Mouse (Mus musculus) cerebellum, adult 18-20 months (tissue): Measurements from ENCODE around the gene Pde1c.
A peak's percentile ranks its signal among the peaks of the same experiment; 100 is the strongest.

Experiments used
- DNase-seq, 2 experiments: peaks; one replicate each; pipeline ENCODE4 v3.0.0; 2021

The Pde1c gene

GRCm38 (mm10) chr6:56066632-56067282 lies 502.1 kb downstream of the Pde1c start:
- DNase-seq = peak; percentile 65 to 75

- DNase-seq = no peak
Observed at GRCm38 (mm10) chr6:56063736-56064135, 505.2 kb downstream of the Pde1c start.

GRCm38 (mm10) chr6:56049104-56049503 lies 519.8 kb downstream of the Pde1c start:
- DNase-seq = peak in 1 of 2 experiments; percentile 40

- no peak for DNase-seq
Observed at GRCm38 (mm10) chr6:56048580-56048979, 520.3 kb downstream of the Pde1c start.

- DNase-seq = no peak
Observed at GRCm38 (mm10) chr6:56044716-56045115, 524.2 kb downstream of the Pde1c start.

GRCm38 (mm10) chr6:56044270-56044669 lies 524.6 kb downstream of the Pde1c start:
- no peak for DNase-seq

- DNase-seq = no peak
Observed at GRCm38 (mm10) chr6:56039476-56040055, 529.3 kb downstream of the Pde1c start.

- no peak for DNase-seq
Observed at GRCm38 (mm10) chr6:56035054-56035453, 533.8 kb downstream of the Pde1c start.

GRCm38 (mm10) chr6:56032231-56032630 lies 536.7 kb downstream of the Pde1c start:
- no peak for DNase-seq

- DNase-seq = no peak
Observed at GRCm38 (mm10) chr6:56029986-56030385, 538.9 kb downstream of the Pde1c start.

GRCm38 (mm10) chr6:56027966-56028365 lies 540.9 kb downstream of the Pde1c start:
- peak in 1 of 2 experiments; percentile 5 for DNase-seq

- DNase-seq = no peak
Observed at GRCm38 (mm10) chr6:56027318-56027717, 541.6 kb downstream of the Pde1c start.

- no peak for DNase-seq
Observed at GRCm38 (mm10) chr6:56025533-56025932, 543.4 kb downstream of the Pde1c start.
